Mouse (Mus musculus) heart, adult 2 months (tissue): ENCODE results near the gene Atrn.

Source experiments
- CTCF ChIP-seq: fragments of 200-600 bp; IDR thresholded peaks from 2 replicates; pipeline ENCODE4 v1.8.1; 2022; ENCODE audit warnings: antibody characterized with exemption, mild to moderate bottlenecking, moderate library complexity
- EP300 ChIP-seq: fragments of 200-500 bp; IDR thresholded peaks from 2 replicates; pipeline ENCODE4 v1.6.1; 2011; ENCODE audit warnings: low read depth, low read length, control low read depth; ENCODE audit not compliant: insufficient read depth
- POLR2A ChIP-seq: fragments of 200-500 bp; IDR thresholded peaks from 2 replicates; pipeline ENCODE4 v1.6.1; 2011; ENCODE audit warnings: mild to moderate bottlenecking, low read depth, low read length, control low read depth; ENCODE audit not compliant: insufficient read depth

DNA sequence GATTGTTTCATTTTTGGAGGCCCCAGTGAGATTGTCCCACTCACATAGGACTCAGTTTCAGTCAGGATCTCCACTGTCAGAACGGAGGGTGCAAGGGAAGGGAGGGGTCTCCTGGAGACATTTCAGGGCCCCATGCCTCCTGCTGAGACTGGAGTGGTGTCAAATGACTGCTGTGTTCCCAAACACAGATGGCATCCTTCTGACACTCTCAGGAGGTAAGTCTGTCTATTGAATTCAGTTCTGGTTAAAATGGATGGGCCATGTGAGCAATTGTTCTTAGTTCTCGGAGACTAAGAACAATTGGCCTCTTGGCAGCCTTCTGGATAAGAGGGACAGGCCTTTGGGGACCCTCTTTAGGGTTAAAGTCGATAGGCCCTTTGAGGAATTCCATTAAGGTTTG, 28.9 kb upstream of the Atrn start:
- TF ChIP-seq CTCF (no peak), POLR2A (no peak), EP300 (no peak)
